Mouse (Mus musculus) liver, embryonic 15.5 days (tissue): ENCODE measurements at regions not wholly inside any gene's neighbourhood (a gene's known extent, or its start where the extent isn't known, plus 50 kb on each side); places are given as distances from the start of the nearest gene placed in this dataset.

Source experiments
- ATAC-seq: fragments of 200-750 bp; cut with Nextera tagmentation; 2 replicates; pipeline ENCODE4 v1.8.0; 2017; ENCODE audit warnings: moderate number of reproducible peaks, mild to moderate bottlenecking, moderate library complexity; ENCODE audit not compliant: insufficient read depth
- H3K27ac ChIP-seq: fragments of 300-500 bp; sonication (generic); replicated peaks from 2 replicates; pipeline ENCODE4 v1.5.1; 2015; ENCODE audit warnings: mild to moderate bottlenecking, inconsistent platforms
- H3K27me3 ChIP-seq: fragments of 300-500 bp; sonication (generic); 2 replicates; pipeline ENCODE4 v1.6.1; 2015; ENCODE audit warnings: mild to moderate bottlenecking, inconsistent platforms
- H3K36me3 ChIP-seq: fragments of 300-500 bp; sonication (generic); replicated peaks from 2 replicates; pipeline ENCODE4 v1.6.1; 2015; ENCODE audit warnings: moderate library complexity, mild to moderate bottlenecking, inconsistent platforms
- H3K4me1 ChIP-seq: fragments of 300-500 bp; sonication (generic); replicated peaks from 2 replicates; pipeline ENCODE4 v1.6.1; 2015; ENCODE audit warnings: inconsistent platforms
- H3K4me2 ChIP-seq: fragments of 300-500 bp; sonication (generic); 2 replicates; pipeline ENCODE4 v1.6.1; 2015; ENCODE audit warnings: moderate library complexity, mild to moderate bottlenecking, inconsistent platforms
- H3K4me3 ChIP-seq: fragments of 300-500 bp; sonication (generic); replicated peaks from 2 replicates; pipeline ENCODE4 v1.5.1; 2015; ENCODE audit warnings: mild to moderate bottlenecking, inconsistent platforms
- H3K9ac ChIP-seq: fragments of 300-500 bp; sonication (generic); 2 replicates; pipeline ENCODE4 v1.6.1; 2015; ENCODE audit warnings: moderate library complexity, mild to moderate bottlenecking, inconsistent platforms
- H3K9me3 ChIP-seq: fragments of 300-500 bp; sonication (generic); replicated peaks from 2 replicates; pipeline ENCODE4 v1.6.1; 2016; ENCODE audit warnings: inconsistent platforms
- WGBS: fragments of 180-500 bp; shearing (Covaris S2); methylation state at CpG from one replicate; pipeline ENCODE4 v1.1.7; 2015; ENCODE audit warnings: mixed read lengths; ENCODE audit not compliant: insufficient replicate concordance; 5-methylcytosine and 5-hydroxymethylcytosine counted together

DNA sequence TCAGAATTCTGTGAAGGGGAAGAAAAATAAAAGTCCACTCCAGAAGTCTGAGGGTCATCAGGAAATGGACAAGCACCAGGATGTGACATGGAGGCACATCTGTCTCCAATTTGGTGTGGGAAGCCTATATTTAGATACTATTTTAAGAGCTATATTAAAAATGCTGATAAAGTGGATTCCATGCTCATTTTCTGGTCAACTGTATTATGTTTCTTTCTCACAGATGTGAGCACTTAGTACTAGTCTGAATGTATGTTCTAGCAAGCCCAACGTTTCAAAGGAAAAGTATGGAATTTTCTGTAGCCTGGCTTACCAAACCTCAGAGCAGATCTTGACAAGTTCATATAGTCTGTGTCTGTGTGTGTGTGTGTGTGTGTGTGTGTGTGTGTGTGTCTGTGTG, 197.0 kb downstream of the Dact1 start:
- WGBS, result 47% methylated on average over 1 of the region's 1 CpGs
- Histone ChIP-seq H3K4me2 (no peak overlapping the region), H3K9ac (no peak overlapping the region), H3K4me1 (no peaks in the 10 kb centered on the region), H3K27ac (no peak overlapping the region), H3K4me3 (no peak overlapping the region), H3K36me3 (no peaks in the 10 kb centered on the region), H3K9me3 (no peaks in the 10 kb centered on the region), H3K27me3 (no peaks in the 10 kb centered on the region)
- ATAC-seq, result no peak

GRCm38 (mm10) chr12:71512915-71513612, 203.4 kb downstream of the Dact1 start:
- no peaks in the 10 kb centered on the region for H3K36me3 ChIP-seq
- no peaks in the 10 kb centered on the region for H3K9me3 ChIP-seq
- H3K27ac ChIP-seq, result no peak overlapping the region
- no peak for ATAC-seq
- H3K27me3 ChIP-seq, result no peaks in the 10 kb centered on the region
- no peak overlapping the region for H3K4me2 ChIP-seq
- no peak overlapping the region for H3K9ac ChIP-seq
- H3K4me1 ChIP-seq, result no peaks in the 10 kb centered on the region
- 54% methylated on average over 7 of the region's 7 CpGs for WGBS
- H3K4me3 ChIP-seq, result no peak overlapping the region

- H3K27me3 ChIP-seq, result no peaks in the 10 kb centered on the region
These were observed 209.8 kb downstream of the Dact1 start for GRCm38 (mm10) chr12:71519520-71519919.

DNA sequence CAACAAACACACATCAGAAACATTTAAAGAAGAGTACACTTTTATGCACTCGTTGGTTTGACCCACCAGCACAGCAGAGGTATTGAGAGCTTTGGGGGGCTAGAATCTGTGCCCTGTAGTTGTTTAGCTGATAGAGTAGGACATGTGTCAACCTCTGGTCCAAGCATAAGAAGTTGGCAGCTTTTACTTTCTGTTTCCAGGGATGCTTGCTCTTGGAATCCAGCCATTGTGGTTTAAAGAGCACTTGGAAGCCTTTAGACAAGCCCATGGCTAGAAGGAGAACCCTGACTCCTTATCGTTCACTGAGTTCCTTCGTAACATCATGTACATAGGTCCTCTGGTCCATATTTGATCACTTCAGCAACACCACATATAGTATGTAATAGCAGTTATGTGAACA, 212.3 kb downstream of the Dact1 start:
- Histone ChIP-seq H3K27me3 (no peaks in the 10 kb centered on the region), H3K9me3 (no peaks in the 10 kb centered on the region), H3K9ac (no peak overlapping the region), H3K4me3 (no peak overlapping the region), H3K4me2 (no peak overlapping the region), H3K27ac (no peak overlapping the region), H3K4me1 (no peaks in the 10 kb centered on the region), H3K36me3 (no peaks in the 10 kb centered on the region)
- WGBS, result 76% methylated on average over 3 of the region's 3 CpGs
- ATAC-seq, result no peak

More at GRCm38 (mm10) chr12:71519520-71519919, 209.8 kb downstream of the Dact1 start:
- no peaks in the 10 kb centered on the region for H3K4me1 ChIP-seq
- WGBS, result 40% methylated on average over 1 of the region's 1 CpGs
- no peak overlapping the region for H3K9ac ChIP-seq
- no peaks in the 10 kb centered on the region for H3K36me3 ChIP-seq
- no peaks in the 10 kb centered on the region for H3K9me3 ChIP-seq
- ATAC-seq, result no peak
- no peak overlapping the region for H3K4me2 ChIP-seq
- no peak overlapping the region for H3K4me3 ChIP-seq
- H3K27ac ChIP-seq, result no peak overlapping the region

DNA sequence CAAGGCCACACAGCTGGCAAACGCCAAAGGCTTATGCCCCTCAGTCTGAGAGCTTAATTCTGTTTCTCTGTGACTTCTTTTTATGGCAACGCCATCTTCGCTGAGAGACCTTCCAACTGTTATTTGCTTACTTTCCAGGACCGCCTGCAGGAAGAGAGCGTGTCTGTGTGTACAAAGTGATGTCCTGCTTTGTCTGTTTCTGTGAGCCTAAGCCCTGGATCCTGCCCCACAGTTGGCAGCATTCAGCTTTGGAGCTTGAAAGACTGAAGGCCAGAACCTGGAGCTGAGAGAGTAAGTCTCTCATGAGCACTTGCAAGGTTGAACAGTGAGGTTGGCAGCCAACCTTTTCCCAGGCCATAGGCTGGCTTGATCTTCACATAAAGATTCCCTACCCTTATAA, 212.8 kb downstream of the Dact1 start:
- H3K4me1 ChIP-seq, result no peaks in the 10 kb centered on the region
- no peak overlapping the region for H3K4me2 ChIP-seq
- no peaks in the 10 kb centered on the region for H3K36me3 ChIP-seq
- H3K27me3 ChIP-seq, result no peaks in the 10 kb centered on the region
- no peak overlapping the region for H3K27ac ChIP-seq
- 58% methylated on average over 5 of the region's 5 CpGs for WGBS
- no peaks in the 10 kb centered on the region for H3K9me3 ChIP-seq
- no peak overlapping the region for H3K4me3 ChIP-seq
- ATAC-seq, result no peak
- H3K9ac ChIP-seq, result no peak overlapping the region

GRCm38 (mm10) chr12:71524156-71524555, 214.5 kb downstream of the Dact1 start:
- Histone ChIP-seq H3K9ac (no peak overlapping the region), H3K9me3 (no peaks in the 10 kb centered on the region), H3K4me1 (no peaks in the 10 kb centered on the region), H3K4me3 (no peak overlapping the region), H3K27ac (no peak overlapping the region), H3K36me3 (no peaks in the 10 kb centered on the region), H3K27me3 (no peaks in the 10 kb centered on the region), H3K4me2 (no peak overlapping the region)
- 19% methylated on average over 6 of the region's 6 CpGs for WGBS
- ATAC-seq, result no peak

DNA sequence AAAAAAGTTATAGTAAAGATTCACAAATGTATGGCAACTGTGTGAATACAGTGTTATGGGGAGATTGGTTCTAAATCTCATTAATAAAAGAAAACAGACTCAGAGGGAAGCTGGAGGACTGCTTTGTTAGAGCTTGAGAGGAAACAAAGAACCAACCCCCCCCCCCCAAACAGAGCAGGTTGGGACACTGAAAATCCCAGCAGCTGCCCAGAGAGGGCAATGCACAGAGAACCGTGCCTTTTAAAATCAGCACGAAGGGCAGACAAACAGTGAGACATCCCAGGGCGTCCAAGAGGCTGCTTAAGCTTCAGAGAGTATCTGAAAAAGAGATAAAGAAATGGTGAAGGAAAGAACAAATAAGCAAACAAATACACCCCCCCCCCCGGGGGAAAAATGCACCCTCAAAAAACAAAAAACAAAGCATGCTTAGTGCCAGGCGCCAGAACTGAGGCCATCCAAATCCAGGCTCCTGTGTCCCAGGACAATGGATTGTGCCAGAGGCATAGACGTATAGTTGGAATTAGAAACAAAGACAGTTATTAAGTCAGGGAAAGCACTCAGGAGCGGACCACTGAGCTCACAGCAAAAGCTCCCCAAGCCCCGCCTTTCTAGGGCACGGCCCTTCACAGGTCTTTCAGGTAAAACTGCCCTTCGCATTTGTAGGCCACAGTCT, 215.7 kb downstream of the Dact1 start:
- no peak overlapping the region for H3K9ac ChIP-seq
- no peak overlapping the region for H3K27ac ChIP-seq
- WGBS, result 42% methylated on average over 10 of the region's 10 CpGs
- no peaks in the 10 kb centered on the region for H3K9me3 ChIP-seq
- no peak overlapping the region for H3K4me2 ChIP-seq
- no peaks in the 10 kb centered on the region for H3K27me3 ChIP-seq
- H3K36me3 ChIP-seq, result no peaks in the 10 kb centered on the region
- no peak for ATAC-seq
- H3K4me1 ChIP-seq, result no peaks in the 10 kb centered on the region
- no peak overlapping the region for H3K4me3 ChIP-seq

DNA sequence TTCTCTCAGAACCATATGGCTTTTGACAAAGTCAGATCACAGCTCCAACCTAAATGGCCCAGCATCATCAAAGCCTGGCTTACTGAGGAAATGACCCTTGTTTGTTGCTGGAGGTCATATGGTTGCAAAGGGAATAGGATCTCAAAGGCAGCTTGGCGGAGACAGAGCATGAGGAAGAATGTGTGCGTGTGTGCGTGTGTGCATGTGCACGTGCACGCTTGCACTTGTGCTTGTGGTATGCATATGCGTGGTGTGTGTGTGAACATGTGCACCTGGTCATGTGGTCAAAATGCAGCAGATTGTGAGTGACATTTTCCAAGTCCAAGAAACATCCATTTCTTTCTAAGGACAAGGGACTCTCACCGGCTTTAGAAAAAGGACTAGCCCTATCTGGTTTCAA, 216.9 kb downstream of the Dact1 start:
- no peaks in the 10 kb centered on the region for H3K9me3 ChIP-seq
- ATAC-seq, result no peak
- H3K27me3 ChIP-seq, result no peaks in the 10 kb centered on the region
- WGBS, result 74% methylated on average over 7 of the region's 7 CpGs
- H3K4me2 ChIP-seq, result no peak overlapping the region
- no peak overlapping the region for H3K27ac ChIP-seq
- H3K4me1 ChIP-seq, result no peaks in the 10 kb centered on the region
- H3K36me3 ChIP-seq, result no peaks in the 10 kb centered on the region
- H3K9ac ChIP-seq, result no peak overlapping the region
- H3K4me3 ChIP-seq, result no peak overlapping the region

DNA sequence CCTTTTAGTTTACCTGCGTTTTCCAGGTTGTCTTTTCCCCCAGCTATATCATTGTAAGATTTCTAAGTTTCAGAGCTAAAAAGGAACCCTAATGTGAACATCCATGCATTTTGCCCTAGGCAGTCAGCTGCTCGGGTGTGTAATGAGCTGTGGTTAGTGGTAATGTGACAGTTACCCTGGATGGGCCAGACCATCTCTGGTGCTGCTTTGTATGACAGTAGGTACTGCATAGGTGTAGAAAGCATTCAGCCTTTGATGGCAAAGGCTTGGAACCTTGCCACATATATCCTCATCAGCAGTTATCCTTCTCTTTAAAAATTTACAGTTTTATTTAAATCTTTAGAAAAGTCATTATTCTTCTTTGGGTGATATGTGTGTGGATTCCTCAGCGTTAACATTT, 222.5 kb downstream of the Dact1 start:
- Histone ChIP-seq H3K4me1 (no peaks in the 10 kb centered on the region), H3K27ac (no peak overlapping the region), H3K9me3 (no peaks in the 10 kb centered on the region), H3K36me3 (no peaks in the 10 kb centered on the region), H3K4me2 (no peak overlapping the region), H3K9ac (no peak overlapping the region), H3K27me3 (no peaks in the 10 kb centered on the region), H3K4me3 (no peak overlapping the region)
- WGBS, result 44% methylated on average over 3 of the region's 3 CpGs
- no peak for ATAC-seq

DNA sequence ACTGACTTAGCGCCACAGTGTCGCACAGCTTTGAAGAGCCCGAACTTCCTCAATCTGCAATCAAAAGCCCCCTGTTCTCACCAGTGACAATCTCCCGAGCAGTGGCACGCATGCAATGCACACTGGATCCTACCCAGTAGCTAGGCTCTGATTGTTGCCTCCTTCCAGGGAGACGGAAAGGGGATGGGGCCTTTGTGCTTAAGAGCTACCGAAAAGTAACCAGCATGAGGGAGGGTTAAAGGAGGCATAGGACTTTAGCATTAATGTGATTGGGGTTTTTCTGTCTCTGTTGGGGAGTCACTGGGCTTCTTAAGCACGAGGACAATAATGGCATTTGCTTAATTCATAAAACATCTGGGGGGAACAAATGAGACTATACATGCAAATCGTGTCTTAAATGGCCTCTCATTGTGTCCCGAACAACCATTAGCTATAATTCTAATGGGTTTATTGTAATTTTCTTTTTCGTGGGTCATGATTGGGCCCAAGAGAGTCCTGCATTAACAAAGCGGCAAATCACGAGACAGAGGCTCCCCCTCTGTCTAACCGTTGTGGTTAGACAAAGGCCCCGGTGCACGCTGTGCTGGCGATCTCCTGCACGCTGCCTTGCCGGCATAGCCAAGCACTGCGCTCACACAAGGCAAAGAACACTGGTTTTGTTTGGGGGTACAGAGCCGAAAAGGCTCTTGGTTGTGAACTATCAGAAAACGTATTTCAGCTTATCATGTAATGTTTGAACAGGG, 223.2 kb downstream of the Dact1 start:
- Histone ChIP-seq H3K36me3 (no peaks in the 10 kb centered on the region), H3K27me3 (no peaks in the 10 kb centered on the region), H3K4me3 (no peak overlapping the region), H3K4me2 (no peak overlapping the region), H3K9me3 (no peaks in the 10 kb centered on the region), H3K9ac (no peak overlapping the region), H3K4me1 (no peaks in the 10 kb centered on the region), H3K27ac (no peak overlapping the region)
- 63% methylated on average over 22 of the region's 22 CpGs for WGBS
- ATAC-seq, result no peak

DNA sequence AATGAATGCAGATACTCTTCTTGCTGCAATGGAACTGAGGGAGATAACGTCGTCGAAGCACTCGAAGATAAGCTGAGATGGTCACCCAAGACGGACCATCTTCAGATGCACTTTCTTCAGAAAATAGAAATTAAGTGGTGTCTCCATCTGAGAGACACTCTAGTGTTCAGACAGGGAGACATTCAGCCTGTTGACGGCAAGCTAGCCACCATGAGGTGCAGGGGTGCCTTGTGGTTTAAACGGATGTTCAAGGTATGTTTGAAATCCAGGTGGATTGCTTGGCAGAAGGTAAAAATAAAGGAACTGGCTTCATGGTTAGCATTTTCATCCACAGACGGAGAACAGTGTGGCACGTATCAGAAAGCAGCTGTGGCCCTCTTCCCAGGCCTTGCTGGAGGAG, 224.0 kb downstream of the Dact1 start:
- Histone ChIP-seq H3K27ac (no peak overlapping the region), H3K36me3 (no peaks in the 10 kb centered on the region), H3K9me3 (no peaks in the 10 kb centered on the region), H3K4me1 (no peaks in the 10 kb centered on the region), H3K27me3 (no peaks in the 10 kb centered on the region), H3K9ac (no peak overlapping the region), H3K4me3 (no peak overlapping the region), H3K4me2 (no peak overlapping the region)
- ATAC-seq, result no peak
- 72% methylated on average over 9 of the region's 9 CpGs for WGBS
